9 mouse cellular contexts compared by ENCODE assay signal in the genomic region with DNA sequence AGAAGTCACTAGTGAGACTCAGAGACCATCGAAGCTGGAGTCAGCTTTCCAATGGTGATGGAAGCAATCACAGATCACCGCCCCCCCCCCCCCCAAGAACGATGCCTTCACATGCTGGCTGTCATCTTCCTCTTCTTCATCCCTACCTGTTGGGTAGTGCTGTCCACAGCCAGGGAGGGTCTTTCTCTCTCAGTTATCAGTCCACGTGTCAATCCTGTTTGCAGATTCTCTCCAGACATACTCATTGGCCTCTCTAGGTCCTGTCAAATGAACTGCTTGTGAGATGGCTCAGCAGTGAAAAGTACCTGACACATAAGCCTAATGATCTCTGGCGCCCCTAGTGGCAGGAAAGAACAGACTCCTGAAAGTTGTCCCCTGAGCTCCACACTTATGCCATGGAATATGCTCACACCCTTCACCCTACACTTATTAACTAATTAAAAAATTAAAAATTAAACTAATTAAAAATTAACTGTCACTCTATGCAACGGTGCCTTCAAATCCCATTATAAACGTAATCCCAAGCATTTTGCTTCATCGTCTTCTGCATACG. TPM values are rescaled to one million over a fixed set of nuclear protein-coding genes. Genes with fewer than 3 reads are reported as not detected.
DNase-seq lines count a peak whose midpoint lies in the region; ATAC-seq lines count a peak whose summit lies in the region.
"Had no signal": no experiment of that assay in that cellular context is flagged by ENCODE, and none has a peak within 500 bp of the region (broad histone marks: within the 10 kb centered on the region; RNA-seq: fewer than 3 reads in every experiment).

No protein-coding gene starts in this region.

- DNase-seq in heart, adult 18-20 months, result peak; percentile 30 to 79
- no peak for DNase-seq in heart, adult 8-10 months (ENCODE audit: low spot score)
- DNase-seq in B cell, adult 2 months, result peak; percentile 60 to 63
- DNase-seq in adrenal gland, postnatal 10 days, result peak; percentile 71
- DNase-seq in embryonic facial prominence, embryonic 10.5 days (ENCODE audit: low spot score), result peak; percentile 59
- DNase-seq in kidney, postnatal 36 days, result peak; percentile 48 to 85
- peak; percentile 91 for DNase-seq in midbrain, embryonic 11.5 days (ENCODE audit: low spot score, missing footprints)
- DNase-seq in thymus, postnatal 14 days, result peak; percentile 63

- WGBS in embryonic facial prominence, embryonic 10.5 days, result 67% methylated on average over 9 of the region's 9 CpGs
- 70% methylated on average over 8 of the region's 9 CpGs for WGBS in midbrain, embryonic 11.5 days

- ATAC-seq in midbrain, embryonic 11.5 days (ENCODE audit: low FRiP score), result 0 out of 2 replicates have a peak, but pooled peaks have one; percentile 54

- no peaks in the 10 kb centered on the region for H3K9me3 ChIP-seq in embryonic facial prominence, embryonic 10.5 days
- H3K9me3 ChIP-seq in midbrain, embryonic 11.5 days (ENCODE audit: control insufficient read depth, low read length), result no peaks in the 10 kb centered on the region
- H3K9me3 ChIP-seq: limb, embryonic 13.5 days had no signal

- H3K27ac ChIP-seq in embryonic facial prominence, embryonic 10.5 days (replicated peaks), result no peak overlapping the region
- no peak overlapping the region for H3K27ac ChIP-seq in midbrain, embryonic 11.5 days (ENCODE audit: low read depth, low read length)
- H3K27ac ChIP-seq: limb, embryonic 13.5 days had no signal

- H3K9ac ChIP-seq in midbrain, embryonic 11.5 days (ENCODE audit: low read length), result no peak overlapping the region
- H3K9ac ChIP-seq: limb, embryonic 13.5 days had no signal

- H3K4me1 ChIP-seq in embryonic facial prominence, embryonic 10.5 days, result peaks cover 6% of the 10 kb centered on the region
- H3K4me1 ChIP-seq in midbrain, embryonic 11.5 days (ENCODE audit: control insufficient read depth, insufficient read depth, low read length), result no peaks in the 10 kb centered on the region

- H3K36me3 ChIP-seq in embryonic facial prominence, embryonic 10.5 days (replicated peaks), result no peaks in the 10 kb centered on the region
- no peaks in the 10 kb centered on the region for H3K36me3 ChIP-seq in midbrain, embryonic 11.5 days (ENCODE audit: control insufficient read depth, insufficient read depth, low read length)
- H3K36me3 ChIP-seq: limb, embryonic 13.5 days had no signal

- H3K4me3 ChIP-seq in embryonic facial prominence, embryonic 10.5 days, result no peak overlapping the region
- H3K4me3 ChIP-seq in midbrain, embryonic 11.5 days (ENCODE audit: low read depth, low read length), result no peak overlapping the region
- H3K4me3 ChIP-seq: limb, embryonic 13.5 days had no signal

- H3K27me3 ChIP-seq in embryonic facial prominence, embryonic 10.5 days (replicated peaks; ENCODE audit: low read depth, poor library complexity, severe bottlenecking), result no peaks in the 10 kb centered on the region
- no peaks in the 10 kb centered on the region for H3K27me3 ChIP-seq in midbrain, embryonic 11.5 days (ENCODE audit: control insufficient read depth, insufficient read depth, low read length)
- H3K27me3 ChIP-seq: limb, embryonic 13.5 days had no signal

- H3K4me2 ChIP-seq in midbrain, embryonic 11.5 days, result no peak overlapping the region
- H3K4me2 ChIP-seq: limb, embryonic 13.5 days had no signal

RNA-seq across cellular contexts. Expression of a gene that starts 35.4 kb away (rescaled TPM):
- not detected for total RNA-seq in heart, adult 18-20 months (2021)
- total RNA-seq in heart, adult 8-10 months (2022), result not detected
- not detected for total RNA-seq in adrenal gland, postnatal 10 days (2021)
- not detected in 2 replicates for polyA plus RNA-seq in embryonic facial prominence, embryonic 10.5 days (2016; fragmentation: Nextera tagmentation; extraction: Ambion mirVana)
- polyA plus RNA-seq in midbrain, embryonic 11.5 days (2014; fragmentation: Nextera tagmentation; extraction: Ambion mirVana), result not detected in 2 replicates
- polyA plus RNA-seq: limb, embryonic 13.5 days had no signal
